Mouse (Mus musculus): ENCODE results near the gene Kpna3.

The Kpna3 gene

GRCm38 (mm10) chr14:61320765-61321164, 118.9 kb downstream of the Kpna3 start:
- DNase-seq (ENCODE audit: low spot score): peak; percentile 19

GRCm38 (mm10) chr14:61316861-61317260, 122.8 kb downstream of the Kpna3 start:
- peak; percentile 60 for DNase-seq (ENCODE audit: low spot score)
